Mouse (Mus musculus) E14TG2a.4 (cell line): Measurements from ENCODE around the gene Tshr.
"Not testable (repeated sequence)": the region's sequence is repeated elsewhere in the genome, so short reads cannot be mapped to it uniquely, and the experiment has no call there.

Experiments
- H3K27me3 ChIP-seq: 2 replicates; pipeline ENCODE4 v1.6.1; 2014; ENCODE audit warnings: low read length, control low read depth; ENCODE audit not compliant: insufficient read depth
- H3K36me3 ChIP-seq: 2 replicates; pipeline ENCODE4 v1.6.1; 2014; ENCODE audit warnings: low read length, control low read depth; ENCODE audit not compliant: insufficient read depth
- H3K4me1 ChIP-seq: replicated peaks from 2 replicates; pipeline ENCODE4 v1.6.1; 2014; ENCODE audit warnings: low read depth, low read length, control low read depth
- H3K4me3 ChIP-seq: replicated peaks from 2 replicates; pipeline ENCODE4 v1.5.1; 2014; ENCODE audit warnings: mild to moderate bottlenecking, low read length
- H3K9me3 ChIP-seq: 2 replicates; pipeline ENCODE4 v1.6.1; 2014; ENCODE audit warnings: low read length, control low read depth
- CTCF ChIP-seq: conservative IDR thresholded peaks from 2 replicates; pipeline ENCODE4 v1.5.1; 2014; ENCODE audit warnings: low read length
- NANOG ChIP-seq: IDR thresholded peaks from 2 replicates; pipeline ENCODE4 v1.6.1; 2014; ENCODE audit warnings: borderline replicate concordance, low read length, mixed read lengths
- POU5F1 ChIP-seq: IDR thresholded peaks from 2 replicates; pipeline ENCODE4 v1.6.1; 2014; ENCODE audit warnings: low read length, borderline replicate concordance

Tshr gene

GRCm38 (mm10) chr12:91384281-91385017, at the start of gene Tshr, which contains the start of gene Cep128:
Gene Tshr (plus strand): TSS chr12:91384563.
Gene Cep128 (minus strand): TSS chr12:91384409.
- TF ChIP-seq CTCF (no peak), POU5F1 (no peak), NANOG (no peak)
- Histone ChIP-seq H3K4me3 (peak within 1 kb of the TSS; percentile 91), H3K9me3 (no peaks in the 10 kb centered on the region), H3K27me3 (no peaks in the 10 kb centered on the region), H3K4me1 (peaks cover 12% of the 10 kb centered on the region; the same call in 1 of the 2 replicates), H3K36me3 (peaks cover 4% of the 10 kb centered on the region; the same call in 1 of the 2 replicates)

- H3K9me3 ChIP-seq, H3K36me3 ChIP-seq, H3K4me1 ChIP-seq, H3K27me3 ChIP-seq: not testable (repeated sequence)
- H3K4me3 ChIP-seq = peak overlapping the region; percentile 60
These were observed 45.7 kb upstream of the Tshr start for GRCm38 (mm10) chr12:91338656-91339055.

GRCm38 (mm10) chr12:91353783-91354182, 30.6 kb upstream of the Tshr start:
- Histone ChIP-seq H3K9me3 (no peaks in the 10 kb centered on the region), H3K27me3 (no peaks in the 10 kb centered on the region), H3K36me3 (no peaks in the 10 kb centered on the region), H3K4me1 (no peaks in the 10 kb centered on the region), H3K4me3 (no peak overlapping the region)
- TF ChIP-seq NANOG (no peak), POU5F1 (no peak), CTCF (no peak)

- H3K36me3 ChIP-seq = 0 out of 2 replicates have a peak, but pooled peaks cover 13% of the 10 kb centered on the region
- H3K9me3 ChIP-seq = no peaks in the 10 kb centered on the region
- no peak for TF ChIP-seq POU5F1
- TF ChIP-seq CTCF = no peak
- no peak for TF ChIP-seq NANOG
- H3K4me3 ChIP-seq = no peak overlapping the region
- H3K4me1 ChIP-seq = no peaks in the 10 kb centered on the region
- H3K27me3 ChIP-seq = no peaks in the 10 kb centered on the region
These were observed 15.2 kb upstream of the Tshr start for GRCm38 (mm10) chr12:91369173-91369572.

DNA sequence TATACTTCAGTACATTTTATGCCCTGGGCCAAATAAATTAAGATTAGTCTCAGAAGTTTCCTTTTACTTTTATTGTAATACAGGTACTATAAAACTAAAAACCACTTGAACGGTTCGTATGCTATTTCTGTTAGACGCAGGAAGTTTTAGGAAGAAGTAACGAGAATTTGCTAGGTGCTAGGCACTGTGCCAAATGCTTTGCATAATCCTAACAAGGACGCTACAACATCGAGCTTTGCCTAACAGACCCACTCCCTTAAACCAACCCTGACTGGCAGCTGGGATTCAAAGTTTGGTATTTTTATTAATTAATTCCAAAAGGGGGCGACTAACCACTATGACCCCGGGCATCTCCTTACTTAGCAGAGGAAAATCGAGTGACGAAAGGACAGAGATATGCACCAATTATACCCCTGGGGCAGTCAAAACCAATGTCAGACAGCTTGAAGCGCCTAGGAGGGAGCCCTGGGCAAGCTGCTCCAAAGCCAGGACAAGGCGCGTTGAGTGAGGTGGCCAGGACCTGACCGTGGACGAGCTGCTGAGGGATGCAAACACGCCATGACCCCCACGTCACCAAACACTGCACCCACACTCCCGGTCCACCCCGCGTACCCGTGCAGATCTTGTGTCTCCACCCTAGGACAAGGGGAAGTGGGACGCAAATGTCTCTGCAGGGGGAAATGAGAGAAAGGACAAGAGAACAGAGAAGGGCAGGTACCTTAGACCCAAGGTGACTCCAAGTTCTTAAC, 673 bp upstream of the Tshr start:
- no peak for TF ChIP-seq NANOG
- no peak for TF ChIP-seq CTCF
- TF ChIP-seq POU5F1 = no peak
- Histone ChIP-seq H3K4me3 (peak overlapping the region; percentile 91), H3K27me3 (no peaks in the 10 kb centered on the region)

DNA sequence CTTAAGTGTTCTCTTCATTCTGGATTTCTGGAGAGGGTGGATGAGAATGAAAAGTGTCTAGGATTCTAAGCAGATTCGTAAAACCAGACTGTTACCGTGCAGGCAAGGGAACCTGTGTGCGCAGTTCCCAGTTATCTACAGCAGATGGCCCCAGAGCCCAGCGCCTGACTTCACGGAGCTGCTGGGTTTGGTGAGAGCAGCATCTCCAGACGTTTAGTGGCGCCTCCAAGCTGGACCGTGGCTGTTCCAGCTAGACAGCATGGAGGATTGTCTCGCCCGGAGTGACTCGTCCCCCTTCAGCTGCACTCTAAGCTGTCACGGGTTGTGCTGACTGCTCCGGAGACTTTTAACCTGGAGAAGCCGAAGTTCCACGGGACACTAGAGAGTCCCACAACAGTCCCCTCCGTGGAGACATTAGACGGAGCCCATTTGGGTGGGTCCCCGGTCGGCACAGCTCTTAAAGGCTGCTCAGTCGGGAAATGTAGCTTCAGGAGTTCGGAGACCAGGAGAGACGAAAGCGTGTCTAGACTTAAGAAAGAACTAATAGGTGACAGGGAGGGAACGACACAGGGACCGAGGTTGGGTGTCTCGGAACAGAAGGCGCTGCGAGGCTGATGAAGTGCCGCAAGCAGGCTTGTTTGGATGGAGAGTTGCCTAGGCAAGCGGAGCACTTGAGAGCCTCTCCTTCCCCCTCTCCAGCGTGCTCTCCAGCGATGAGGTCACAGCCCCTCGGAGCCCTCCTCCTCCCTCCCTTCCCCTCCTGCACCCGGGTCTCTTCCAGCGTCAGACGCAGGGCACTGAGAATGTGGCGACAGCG, 16.1 kb downstream of the Tshr start:
- TF ChIP-seq NANOG (no peak), CTCF (peak; percentile 72)
- Histone ChIP-seq H3K9me3 (no peaks in the 10 kb centered on the region), H3K27me3 (peaks cover 52% of the 10 kb centered on the region), H3K4me1 (peaks cover 5% of the 10 kb centered on the region), H3K4me3 (peak overlapping the region; percentile 84), H3K36me3 (no peaks in the 10 kb centered on the region)

More for the DNA sequence above, 673 bp upstream of the Tshr start:
- no peaks in the 10 kb centered on the region for H3K9me3 ChIP-seq
- H3K36me3 ChIP-seq = peaks cover 6% of the 10 kb centered on the region; the same call in 1 of the 2 replicates
- peaks cover 12% of the 10 kb centered on the region; the same call in 1 of the 2 replicates for H3K4me1 ChIP-seq

DNA sequence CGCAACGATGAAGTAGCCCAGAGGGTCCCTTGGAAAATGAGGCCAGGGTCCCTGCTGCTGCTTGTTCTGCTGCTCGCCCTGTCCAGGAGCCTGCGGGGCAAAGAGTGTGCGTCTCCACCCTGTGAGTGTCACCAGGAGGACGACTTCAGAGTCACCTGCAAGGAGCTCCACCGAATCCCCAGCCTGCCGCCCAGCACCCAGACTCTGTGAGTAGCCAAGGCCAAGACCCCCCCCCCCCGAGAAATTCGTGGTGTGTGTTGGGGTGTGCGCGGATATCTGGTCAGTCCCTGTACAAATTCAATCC, 16.6 kb downstream of the Tshr start:
- peaks cover 51% of the 10 kb centered on the region for H3K27me3 ChIP-seq
- no peaks in the 10 kb centered on the region for H3K9me3 ChIP-seq
- H3K36me3 ChIP-seq = no peaks in the 10 kb centered on the region
- peak overlapping the region; percentile 84 for H3K4me3 ChIP-seq
- peaks cover 5% of the 10 kb centered on the region for H3K4me1 ChIP-seq
- TF ChIP-seq NANOG (no peak), POU5F1 (no peak), CTCF (no peak)

GRCm38 (mm10) chr12:91410306-91410705, 25.9 kb downstream of the Tshr start:
- Histone ChIP-seq H3K9me3 (no peaks in the 10 kb centered on the region), H3K36me3 (no peaks in the 10 kb centered on the region), H3K27me3 (no peaks in the 10 kb centered on the region), H3K4me1 (no peaks in the 10 kb centered on the region), H3K4me3 (no peak overlapping the region)
- TF ChIP-seq POU5F1 (no peak), NANOG (no peak), CTCF (no peak)
